Mouse (Mus musculus): ENCODE results near the gene Prdx5. TPM values are rescaled to one million over a fixed set of nuclear protein-coding genes. Genes with fewer than 3 reads are reported as not detected.
"Not testable (repeated sequence)": the region's sequence is repeated elsewhere in the genome, so short reads cannot be mapped to it uniquely, and the experiment has no call there.

Prdx5 gene
- polyA plus RNA-seq, 3 experiments from 2014 or later, result 209 to 245 (median 241) TPM

DNA sequence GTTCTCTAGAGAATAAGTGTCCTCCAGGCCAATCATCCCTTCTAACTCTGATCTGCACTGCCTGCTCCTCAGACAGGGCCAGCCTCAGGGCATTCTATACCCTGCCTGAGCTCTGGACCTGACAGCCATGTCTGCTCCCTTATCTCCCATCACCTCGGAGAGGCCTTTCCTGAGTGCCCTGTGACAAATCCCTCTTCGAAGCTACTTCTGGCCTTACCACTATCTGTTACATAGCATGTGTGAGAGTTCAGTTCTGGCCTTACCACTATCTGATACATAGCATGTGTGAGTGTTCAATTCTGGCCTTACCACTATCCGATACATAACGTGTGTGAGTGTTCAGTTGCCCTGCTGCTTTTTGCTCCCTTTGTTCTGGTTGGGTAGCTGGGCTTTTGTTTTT is 5.4 kb upstream of the Prdx5 start:
- no peak for ATAC-seq

DNA sequence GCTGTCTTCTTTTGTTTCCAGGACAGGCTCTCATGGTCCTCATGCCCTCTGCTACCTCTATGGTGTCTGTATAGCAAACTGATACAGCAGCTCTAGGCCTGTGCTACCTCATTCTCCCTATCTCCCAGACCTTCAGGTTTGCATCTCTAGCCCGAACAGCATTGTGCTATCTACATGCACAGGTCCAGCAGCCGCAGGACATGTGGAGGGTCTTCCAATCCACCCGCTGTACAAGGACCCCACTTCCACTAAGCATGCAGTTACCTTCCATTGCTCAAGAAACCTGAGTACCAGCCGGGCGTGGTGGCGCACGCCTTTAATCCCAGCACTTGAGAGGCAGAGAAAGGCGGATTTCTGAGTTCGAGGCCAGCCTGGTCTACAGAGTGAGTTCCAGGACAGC is 4.6 kb upstream of the Prdx5 start:
- no peak for ATAC-seq

DNA sequence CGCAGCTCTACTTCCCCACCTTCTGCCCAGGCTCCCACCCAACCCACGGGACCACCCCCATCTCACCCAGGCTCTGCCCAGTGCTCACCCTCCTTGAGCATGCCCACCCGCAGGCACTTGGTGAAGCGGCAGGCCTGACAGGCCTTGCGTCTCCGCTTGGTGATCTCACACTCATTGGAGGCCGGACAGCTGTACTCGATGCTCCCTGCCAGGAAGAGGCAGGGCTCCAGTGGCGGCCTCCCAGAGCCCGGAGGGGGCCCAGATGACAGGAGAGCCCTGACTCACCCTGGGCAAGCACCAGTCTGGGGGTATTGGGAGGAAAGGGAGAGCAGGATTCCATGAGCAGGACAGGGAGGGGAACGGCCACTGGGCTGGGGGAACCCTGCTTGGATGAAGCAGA is 4.1 kb upstream of the Prdx5 start:
- no peak for ATAC-seq

DNA sequence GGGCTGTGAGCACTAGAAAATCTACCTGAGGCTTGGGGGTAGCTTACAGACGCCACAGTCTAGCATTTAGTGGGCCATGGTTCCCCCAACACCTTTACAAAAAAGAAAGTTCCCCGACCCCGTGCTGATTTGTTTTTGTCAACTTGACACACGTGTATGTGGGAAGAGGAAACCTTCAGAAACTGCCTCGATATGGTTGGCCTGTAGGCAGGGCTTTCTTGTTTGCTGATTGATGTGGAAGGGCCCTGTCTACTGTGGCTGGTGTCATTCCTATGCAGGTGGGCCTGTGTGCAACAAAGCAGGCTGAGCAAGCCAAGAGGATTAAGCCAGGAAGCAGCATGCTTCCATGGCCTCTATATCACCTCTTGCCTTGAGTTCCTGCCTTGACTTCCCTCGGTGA is 3.1 kb upstream of the Prdx5 start:
- ATAC-seq, result no peak

DNA sequence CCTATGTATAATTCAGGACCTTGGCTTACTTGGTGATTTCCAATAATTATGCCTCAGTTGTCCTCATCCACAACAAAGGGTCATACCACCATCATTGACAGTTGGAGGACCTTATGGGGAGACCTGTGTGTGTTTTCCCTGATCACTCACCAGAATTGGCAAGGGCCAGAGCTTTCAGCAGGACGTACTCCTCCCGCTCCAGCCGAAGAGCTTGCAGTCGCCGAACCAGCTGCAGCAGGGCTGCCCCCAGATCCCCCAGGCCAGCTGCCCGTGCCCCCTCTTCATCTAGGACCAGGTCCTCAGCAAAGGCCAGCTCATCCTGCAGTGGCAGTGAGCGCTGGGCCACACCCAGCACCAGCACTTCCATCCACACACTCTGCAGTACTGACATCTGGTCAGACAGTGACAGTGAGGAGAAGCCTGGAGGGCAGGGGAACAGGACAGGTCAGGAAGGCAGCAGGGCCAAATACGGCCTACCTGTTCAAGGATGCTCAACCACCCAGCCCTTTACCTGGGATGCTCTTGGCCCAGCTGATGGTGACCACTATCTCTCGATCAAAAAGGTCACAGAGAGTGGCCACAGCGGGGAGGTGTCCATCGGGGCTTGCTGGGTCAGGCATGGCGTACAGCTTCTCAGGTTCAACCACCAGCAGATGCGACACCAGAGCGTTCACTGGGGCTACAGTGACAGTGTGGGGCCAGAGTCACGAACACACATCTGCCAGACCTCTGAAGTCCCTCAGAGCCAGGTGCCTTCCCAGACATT is 2.5 kb upstream of the Prdx5 start:
- ATAC-seq, result no peak

DNA sequence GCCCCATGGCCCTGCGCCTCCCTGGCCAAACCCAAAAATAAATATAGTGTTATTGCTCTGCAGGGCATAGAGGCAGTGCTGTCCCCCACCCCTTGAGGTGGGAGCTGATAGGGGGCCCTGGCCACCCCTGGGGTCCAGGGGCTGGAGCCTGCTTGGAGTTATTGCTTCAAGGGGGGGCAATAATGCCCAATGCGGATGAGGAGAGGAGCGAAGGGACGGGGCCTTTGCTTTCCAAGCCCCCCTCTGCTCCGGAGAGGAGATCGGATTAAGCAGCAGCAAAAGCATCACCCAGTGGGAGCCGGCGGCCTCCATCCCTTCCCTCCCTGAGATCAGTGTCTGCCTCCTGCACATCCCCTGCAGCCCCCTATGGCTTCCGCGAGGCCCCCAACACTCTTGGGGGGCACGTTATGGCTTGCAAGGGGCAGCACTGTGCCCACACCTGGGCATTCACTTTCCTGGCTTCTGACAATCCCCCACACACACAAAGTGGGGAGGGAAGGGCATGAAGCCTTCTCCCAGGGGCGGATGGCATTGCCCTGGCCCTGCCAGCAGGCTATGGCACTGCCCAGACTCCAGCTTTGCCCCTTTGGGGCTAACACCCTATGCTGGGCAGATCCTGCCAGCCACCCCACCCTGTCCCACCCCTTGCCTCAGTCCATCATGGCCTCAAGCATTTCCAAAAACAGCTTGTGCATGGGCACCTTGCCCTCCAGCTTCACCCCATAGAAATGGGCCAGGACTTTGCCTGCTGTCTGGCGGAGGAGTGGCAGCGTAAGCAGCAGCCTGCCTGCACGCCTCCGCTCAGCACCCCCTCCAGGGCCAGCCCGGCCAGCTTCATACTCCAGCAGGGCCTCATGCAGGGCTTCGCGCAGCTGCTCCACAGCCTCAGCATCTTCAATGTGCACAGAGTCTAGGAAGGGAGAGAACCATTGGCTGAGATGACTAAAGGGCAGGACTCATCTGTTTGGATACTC is 1.5 kb upstream of the Prdx5 start:
- ATAC-seq, result no peak

DNA sequence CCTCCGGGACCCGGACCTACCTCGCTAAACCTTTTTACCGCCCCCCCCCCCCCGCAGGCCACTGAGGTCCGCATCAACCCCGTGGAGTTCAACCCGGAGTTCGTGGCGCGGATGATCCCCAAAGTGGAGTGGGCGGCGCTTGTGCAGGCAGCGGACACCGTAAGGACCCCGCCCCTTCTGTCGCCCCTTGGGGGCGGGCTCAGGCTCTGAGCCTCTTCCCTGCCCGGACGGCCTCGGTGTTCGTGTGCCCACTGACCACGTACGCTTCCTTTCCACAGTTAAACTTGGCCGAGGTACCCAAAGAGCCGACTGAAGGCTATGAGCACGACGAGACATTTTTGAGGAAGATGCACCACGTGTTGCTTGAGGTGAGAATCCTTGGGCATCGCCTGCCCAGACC is 400 bp upstream of the Prdx5 start:
- not testable (repeated sequence) for ATAC-seq

DNA sequence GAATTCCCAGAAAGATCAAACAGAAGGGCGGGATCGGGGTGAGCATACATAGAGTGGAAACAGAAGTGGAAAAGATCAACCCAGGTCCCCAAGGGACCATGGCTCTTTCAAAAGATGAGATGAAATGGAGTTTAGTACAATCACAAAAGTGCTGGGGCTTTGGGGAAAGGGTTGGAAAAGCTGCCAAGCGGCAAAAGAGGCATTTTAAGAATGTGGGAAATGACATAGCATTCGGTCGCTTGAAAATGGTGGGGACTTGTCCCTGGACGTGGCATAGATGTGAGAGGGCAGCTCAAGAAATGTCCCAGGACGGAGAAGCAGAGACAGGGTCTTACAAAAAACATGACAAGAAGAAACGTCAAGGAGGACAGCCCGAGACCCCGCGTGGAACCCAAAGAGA is 885 bp downstream of the Prdx5 start:
- ATAC-seq, result no peak

DNA sequence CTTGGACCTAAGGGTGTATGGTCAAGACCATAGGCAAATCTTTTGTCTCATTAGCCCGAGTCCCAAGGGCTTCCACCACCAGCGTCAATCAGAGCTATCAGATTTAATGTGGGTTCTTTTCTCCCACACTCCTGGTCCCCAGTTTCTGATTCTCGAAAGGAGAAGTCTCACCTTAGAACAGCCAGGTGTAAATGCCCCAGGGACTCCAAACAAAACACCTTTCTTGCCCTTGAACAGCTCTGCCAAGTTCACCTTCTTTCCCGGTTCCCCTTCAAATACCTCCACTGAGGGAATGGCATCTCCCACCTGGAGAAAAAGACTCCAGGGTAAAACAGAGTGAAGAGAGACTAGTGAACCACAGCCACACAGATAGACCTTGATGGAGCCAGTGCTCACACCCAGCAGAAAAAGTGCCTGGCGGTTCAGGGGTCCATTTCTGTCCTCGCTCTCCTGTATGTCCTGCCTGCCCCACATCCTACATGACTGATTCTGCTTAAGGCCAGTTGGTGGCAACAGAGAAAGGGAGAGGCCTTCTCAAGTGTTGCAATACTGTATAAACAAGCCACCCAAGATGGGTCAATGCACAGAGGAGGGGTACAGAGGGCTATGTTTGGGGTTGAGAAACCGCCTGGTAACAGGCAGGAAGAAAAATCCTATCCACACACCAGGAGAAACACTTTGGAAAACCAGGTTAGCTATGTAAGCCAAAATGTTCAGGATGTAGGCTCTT is 1.9 kb downstream of the Prdx5 start:
- no peak for ATAC-seq

DNA sequence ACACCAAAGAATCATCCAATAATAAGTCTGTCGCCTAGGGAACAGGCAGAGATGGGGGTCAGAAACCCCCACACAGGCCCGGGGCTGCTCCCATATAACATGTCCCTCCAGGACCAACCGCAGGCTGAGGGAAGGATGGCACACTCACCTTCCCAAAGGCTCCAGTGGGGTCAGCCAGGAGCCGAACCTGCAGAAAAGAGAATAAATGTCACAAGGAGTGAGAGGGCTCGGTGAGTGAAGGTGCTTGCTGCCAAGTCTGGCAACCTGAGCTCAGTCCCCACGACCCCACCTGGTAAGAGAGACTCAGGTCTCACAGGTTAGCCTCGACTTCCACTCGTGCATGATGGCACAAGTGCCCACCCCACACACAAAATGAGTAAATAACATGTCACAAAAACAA is 2.8 kb downstream of the Prdx5 start:
- no peak for ATAC-seq

DNA sequence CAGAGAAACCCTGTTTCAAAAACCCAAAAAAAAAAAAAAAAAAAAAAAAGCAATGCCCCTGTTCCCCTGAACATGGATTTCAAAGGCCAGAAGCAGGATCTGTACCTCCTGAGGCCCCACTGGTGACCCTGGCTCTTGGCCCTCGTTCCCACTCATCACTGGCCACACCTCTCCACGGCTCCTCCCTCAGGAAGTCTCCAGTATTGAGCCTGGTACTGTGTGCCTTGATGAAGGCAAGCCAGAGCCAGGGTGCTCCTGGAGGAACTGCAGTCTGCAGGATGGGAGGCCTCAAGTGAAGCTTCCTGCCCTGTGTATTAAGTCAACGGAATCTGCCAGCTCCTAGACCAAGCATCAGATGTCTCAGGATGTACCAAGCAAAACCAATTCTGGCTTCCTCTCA is 3.7 kb downstream of the Prdx5 start:
- no peak for ATAC-seq

DNA sequence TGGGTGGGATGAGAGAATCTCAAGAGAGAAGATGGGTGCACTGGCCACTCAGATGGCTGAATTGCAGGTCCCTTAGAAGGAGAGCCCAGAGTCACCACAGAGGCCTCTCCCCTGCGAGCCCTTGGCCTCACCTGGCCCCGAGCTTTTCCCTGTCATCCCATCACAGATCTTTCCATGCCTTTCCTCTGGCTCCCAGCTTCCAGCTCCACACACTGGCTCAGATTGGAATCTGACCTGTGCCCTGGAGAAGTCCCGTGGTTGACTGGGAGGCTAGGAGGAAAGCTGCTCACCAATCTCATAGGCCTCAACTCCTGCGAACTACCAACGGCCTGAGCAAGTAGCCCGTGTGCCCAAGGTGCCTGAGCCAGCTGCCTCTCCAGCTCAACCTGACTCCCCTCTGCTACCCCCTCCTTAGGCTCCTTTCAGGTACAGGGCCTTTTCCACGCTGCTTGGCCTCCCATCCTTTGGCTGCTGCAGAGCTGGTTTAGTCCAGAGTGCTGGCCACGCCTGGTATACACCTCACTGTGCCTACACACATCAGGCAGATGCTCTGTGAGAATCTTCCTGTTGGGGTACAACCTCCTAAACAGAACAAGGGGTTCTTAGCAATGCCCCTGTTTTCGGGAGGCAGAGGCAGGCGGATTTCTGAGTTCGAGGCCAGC is 4.3 kb downstream of the Prdx5 start:
- ATAC-seq, result no peak

DNA sequence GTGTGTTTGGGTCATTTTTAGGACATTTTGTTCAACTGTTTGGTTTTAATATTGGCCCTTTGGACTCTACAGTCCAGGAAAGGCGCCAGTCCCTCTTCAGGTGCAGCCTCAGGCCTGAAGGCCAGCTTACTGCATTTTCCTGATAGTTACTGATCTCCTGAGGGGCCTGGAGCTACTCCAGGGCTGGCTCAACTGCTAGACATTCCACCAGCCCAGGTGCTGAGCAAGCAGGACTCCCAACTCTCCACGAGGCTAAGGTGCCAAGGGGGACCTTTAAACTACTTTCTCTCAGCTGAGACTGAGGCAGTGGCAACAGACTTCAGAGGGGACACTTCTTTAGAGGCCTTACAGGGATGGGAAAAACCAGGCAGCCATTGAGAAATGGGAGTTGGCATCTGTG is 5.1 kb downstream of the Prdx5 start:
- ATAC-seq, result no peak

DNA sequence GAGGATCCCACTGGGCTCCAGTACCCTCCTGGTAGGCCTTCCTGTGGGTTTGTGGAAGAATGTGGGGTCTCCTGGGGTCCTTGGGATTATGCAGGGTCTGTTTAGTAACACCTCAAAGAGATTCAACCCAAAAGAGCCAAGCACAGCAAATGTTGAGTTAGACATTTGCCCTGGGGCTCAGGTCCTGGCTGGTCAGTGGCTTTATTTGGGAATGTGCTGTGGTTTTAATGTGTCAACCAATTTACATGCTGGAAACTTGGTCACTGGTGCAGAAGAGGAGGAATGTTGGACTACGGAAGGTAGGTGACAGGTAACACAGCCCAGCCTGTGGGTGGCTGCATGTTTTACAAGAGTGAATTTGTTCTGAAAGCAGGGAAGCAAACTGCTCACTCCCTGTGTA is 6.9 kb downstream of the Prdx5 start:
- ATAC-seq, result no peak

DNA sequence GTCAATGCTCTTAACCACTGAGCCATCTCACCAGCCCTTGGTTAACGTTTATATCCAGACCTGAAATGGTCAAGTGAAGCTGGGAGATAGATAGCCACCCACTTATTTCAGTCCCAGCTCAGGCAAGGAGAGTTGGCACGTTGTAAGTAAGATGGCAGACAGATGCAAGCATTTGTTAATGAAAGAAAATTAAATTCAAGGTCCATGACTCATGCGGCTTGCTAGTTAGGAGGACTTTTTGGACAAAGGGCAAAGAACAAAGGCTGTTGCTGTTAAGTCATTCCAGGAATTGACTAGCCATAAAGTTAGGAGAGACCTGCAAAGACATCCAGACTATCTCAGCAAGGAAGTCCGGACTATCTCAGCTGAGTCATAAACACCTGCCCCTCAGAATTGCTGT is 10.3 kb downstream of the Prdx5 start:
- ATAC-seq, result no peak

DNA sequence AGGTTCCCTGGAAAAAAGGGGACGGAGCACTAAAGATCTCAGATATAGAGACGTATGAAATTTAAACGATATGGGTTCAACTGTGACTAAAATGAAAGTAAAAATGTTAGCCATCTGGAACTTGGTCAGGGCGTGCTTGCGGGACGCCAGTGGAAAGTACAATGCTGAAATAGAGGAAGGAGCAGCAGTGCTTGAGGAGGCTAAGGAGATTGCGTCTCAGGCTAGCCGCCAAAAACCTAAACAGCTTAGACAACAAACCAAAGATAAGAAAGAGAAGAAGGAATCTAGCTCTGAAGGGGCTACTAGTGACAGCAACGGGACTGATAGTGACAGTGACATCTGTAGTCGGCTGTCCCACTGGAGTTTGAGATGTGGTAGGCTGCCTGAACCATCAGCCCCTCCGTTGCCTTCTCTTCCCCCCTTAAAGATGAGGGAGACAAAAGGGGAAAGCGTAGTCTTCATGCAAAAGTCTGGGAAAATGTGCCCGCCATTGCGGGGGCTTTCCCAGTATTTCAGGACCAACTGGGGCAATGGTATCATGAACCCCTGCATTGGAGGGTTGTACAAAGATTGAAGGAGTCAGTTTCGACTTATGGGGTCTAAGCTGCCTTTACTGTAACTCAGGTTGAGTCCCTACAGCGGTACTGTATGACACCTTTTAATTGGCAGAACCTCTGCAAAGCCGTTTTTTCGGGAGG is 14.1 kb downstream of the Prdx5 start:
- not testable (repeated sequence) for ATAC-seq

DNA sequence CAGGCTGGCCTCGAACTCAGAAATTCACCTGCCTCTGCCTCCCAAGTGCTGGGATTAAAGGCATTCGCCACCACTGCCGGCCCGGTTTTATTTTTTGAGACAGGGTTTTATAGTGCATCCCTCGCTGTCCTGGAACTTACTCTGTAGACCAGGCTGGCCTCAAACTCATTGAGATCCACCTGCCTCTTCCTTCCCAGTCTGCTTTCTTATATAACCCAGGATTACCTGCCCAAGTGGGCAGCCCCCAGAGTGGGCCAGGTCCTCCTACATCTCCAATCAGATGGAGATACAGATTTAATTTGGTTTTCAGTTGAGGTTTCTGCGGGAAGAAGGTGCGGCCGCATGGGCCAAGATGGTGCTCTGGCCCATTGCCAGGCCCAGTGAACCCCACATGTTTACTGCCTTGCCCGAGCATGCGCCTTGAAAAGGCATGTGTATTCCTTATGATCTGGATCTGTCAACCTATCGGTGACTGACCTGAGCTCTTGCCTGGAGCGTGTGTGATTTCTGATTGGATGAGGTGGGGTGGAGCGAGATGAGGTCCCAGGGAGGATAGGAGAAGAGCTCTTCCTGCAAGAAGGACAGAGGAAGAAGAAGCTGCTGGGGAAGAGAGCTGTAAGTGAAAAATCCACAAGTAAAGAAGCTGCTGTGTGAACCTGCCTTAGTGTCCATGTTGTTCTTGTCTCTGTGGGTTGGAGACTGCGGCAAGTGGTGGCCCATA is 16.0 kb downstream of the Prdx5 start:
- no peak for ATAC-seq

DNA sequence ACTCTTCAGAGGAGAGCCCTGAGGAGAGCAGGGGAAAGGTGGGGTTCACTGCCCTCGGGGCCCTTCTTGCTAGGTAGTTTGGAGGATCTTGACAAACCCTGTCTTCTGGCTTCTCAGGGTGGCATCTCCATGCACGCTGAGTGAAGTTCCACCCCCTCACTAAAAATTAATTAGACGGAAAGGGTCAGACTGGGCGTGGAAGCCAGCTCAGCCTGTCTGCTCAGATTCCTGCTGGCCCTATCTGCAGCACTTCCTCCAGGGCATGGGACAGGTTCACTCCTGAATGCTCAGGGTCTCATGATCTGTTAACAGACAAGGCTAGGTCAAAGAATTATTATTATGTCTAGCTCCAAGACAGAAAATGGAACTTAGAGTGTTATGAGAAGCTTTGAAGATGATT is 17.4 kb downstream of the Prdx5 start:
- no peak for ATAC-seq

DNA sequence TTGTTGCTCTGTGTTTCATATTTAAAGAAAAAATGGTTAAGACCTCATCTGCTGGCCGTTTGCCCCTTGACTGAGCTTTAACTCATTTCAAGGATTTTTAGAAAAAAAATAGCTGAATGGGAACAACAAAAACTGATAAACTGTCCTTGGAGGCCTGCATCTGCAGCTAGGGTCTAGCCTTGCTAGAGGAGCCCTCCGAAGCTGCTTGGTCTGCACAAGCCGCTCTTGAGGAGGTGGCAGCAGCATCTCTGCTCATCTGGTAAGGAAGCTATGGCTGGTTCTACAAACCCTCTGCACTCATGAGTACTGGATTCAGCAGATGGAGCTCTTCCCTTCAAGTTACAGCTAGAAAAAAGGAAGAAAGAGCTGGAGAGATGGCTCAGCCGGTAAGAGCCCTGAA is 31.9 kb downstream of the Prdx5 start:
- ATAC-seq, result no peak

DNA sequence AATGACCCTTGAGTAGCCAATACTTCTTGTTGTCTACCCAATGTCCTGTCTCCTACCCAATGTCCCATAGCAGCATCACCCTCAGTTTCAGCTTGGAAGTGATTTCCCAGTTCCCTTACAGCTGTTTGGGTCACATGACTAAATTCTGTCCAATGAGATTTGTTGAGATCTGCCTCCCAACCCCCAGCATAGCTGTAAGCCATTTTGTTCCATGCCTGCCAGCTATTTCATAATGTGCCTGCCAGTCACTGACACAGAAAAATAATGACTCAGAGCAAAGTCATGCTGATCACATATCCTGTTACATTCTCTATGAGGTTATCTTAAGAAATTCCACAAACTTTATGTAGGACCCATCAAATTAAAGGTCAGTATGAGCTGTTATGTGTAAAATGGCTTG is 33.1 kb downstream of the Prdx5 start:
- ATAC-seq, result no peak

DNA sequence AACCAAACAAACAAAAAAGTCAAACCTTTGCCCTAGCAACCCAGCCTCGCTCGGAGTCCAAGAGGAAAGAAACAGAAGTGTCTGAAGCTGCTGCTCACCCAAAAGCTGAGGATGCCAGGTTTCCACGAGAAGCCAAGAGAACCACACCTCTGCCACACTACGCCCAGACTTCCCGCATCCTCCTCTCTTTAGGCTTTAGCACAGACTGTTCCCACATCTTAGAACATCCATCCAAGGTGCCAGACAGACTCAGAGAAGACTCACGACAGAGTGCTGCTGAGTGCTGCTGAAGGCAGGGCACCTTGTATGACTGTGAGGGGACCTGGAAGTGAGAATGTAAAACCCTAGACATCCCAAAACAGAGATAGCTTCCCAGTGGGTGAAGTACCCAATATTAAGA is 34.1 kb downstream of the Prdx5 start:
- no peak for ATAC-seq
